Mouse (Mus musculus): ENCODE data around the gene Rad21l. TPM values are rescaled to one million over a fixed set of nuclear protein-coding genes. Genes with fewer than 3 reads are reported as not detected.

Gene Rad21l
- 0.34 and 0.36 TPM in 2 replicates for polyA plus RNA-seq (2015; fragmentation: Nextera tagmentation; extraction: Ambion mirVana)

- H3K9ac ChIP-seq (ENCODE audit: low read depth, low read length) = no peak within 1 kb of the TSS
- H3K4me1 ChIP-seq (ENCODE audit: control insufficient read depth, insufficient read depth, low read length) = no peaks in the 10 kb centered on the region
- H3K27me3 ChIP-seq (ENCODE audit: control insufficient read depth, insufficient read depth, low read depth, low read length) = no peaks in the 10 kb centered on the region
- WGBS = 86% methylated on average over 3 of the region's 3 CpGs
- no peaks in the 10 kb centered on the region for H3K36me3 ChIP-seq (ENCODE audit: control insufficient read depth, insufficient read depth, low read length)
- no peak within 1 kb of the TSS for H3K4me3 ChIP-seq (ENCODE audit: low read depth, low read length)
- H3K9me3 ChIP-seq (replicated peaks; ENCODE audit: control insufficient read depth, low read length, poor library complexity, severe bottlenecking) = no peaks in the 10 kb centered on the region
- ATAC-seq = no peak
- no peak within 1 kb of the TSS for H3K27ac ChIP-seq (ENCODE audit: low read length)
- H3K4me2 ChIP-seq (ENCODE audit: low read length) = no peak within 1 kb of the TSS
Observed at GRCm38 (mm10) chr2:151668433-151668832, at the start of gene Rad21l. Gene Rad21l, minus strand, starts transcription at chr2:151668533.

- ATAC-seq = no peak
- Histone ChIP-seq H3K4me2 (ENCODE audit: low read length) (no peak overlapping the region), H3K27ac (ENCODE audit: low read length) (no peak overlapping the region), H3K4me3 (ENCODE audit: low read depth, low read length) (no peak overlapping the region), H3K9ac (ENCODE audit: low read depth, low read length) (no peak overlapping the region), H3K4me1 (ENCODE audit: control insufficient read depth, insufficient read depth, low read length) (no peaks in the 10 kb centered on the region), H3K27me3 (ENCODE audit: control insufficient read depth, insufficient read depth, low read depth, low read length) (no peaks in the 10 kb centered on the region), H3K36me3 (ENCODE audit: control insufficient read depth, insufficient read depth, low read length) (peaks cover 25% of the 10 kb centered on the region), H3K9me3 (replicated peaks; ENCODE audit: control insufficient read depth, low read length, poor library complexity, severe bottlenecking) (no peaks in the 10 kb centered on the region)
- 97% methylated on average over 2 of the region's 2 CpGs for WGBS
Observed at GRCm38 (mm10) chr2:151716318-151717055, 48.2 kb upstream of the Rad21l start.

- Histone ChIP-seq H3K9ac (ENCODE audit: low read depth, low read length) (no peak overlapping the region), H3K9me3 (replicated peaks; ENCODE audit: control insufficient read depth, low read length, poor library complexity, severe bottlenecking) (no peaks in the 10 kb centered on the region), H3K4me2 (ENCODE audit: low read length) (no peak overlapping the region), H3K4me3 (ENCODE audit: low read depth, low read length) (no peak overlapping the region), H3K36me3 (ENCODE audit: control insufficient read depth, insufficient read depth, low read length) (peaks cover 21% of the 10 kb centered on the region), H3K4me1 (ENCODE audit: control insufficient read depth, insufficient read depth, low read length) (no peaks in the 10 kb centered on the region), H3K27ac (ENCODE audit: low read length) (no peak overlapping the region), H3K27me3 (ENCODE audit: control insufficient read depth, insufficient read depth, low read depth, low read length) (no peaks in the 10 kb centered on the region)
- ATAC-seq = no peak
- WGBS = 96% methylated on average over 4 of the region's 4 CpGs
Observed at GRCm38 (mm10) chr2:151715526-151715925, 47.2 kb upstream of the Rad21l start.

GRCm38 (mm10) chr2:151712647-151713046, 44.3 kb upstream of the Rad21l start:
- H3K27ac ChIP-seq (ENCODE audit: low read length) = no peak overlapping the region
- H3K4me1 ChIP-seq (ENCODE audit: control insufficient read depth, insufficient read depth, low read length) = no peaks in the 10 kb centered on the region
- 44% methylated on average over 3 of the region's 3 CpGs for WGBS
- H3K9ac ChIP-seq (ENCODE audit: low read depth, low read length) = no peak overlapping the region
- H3K27me3 ChIP-seq (ENCODE audit: control insufficient read depth, insufficient read depth, low read depth, low read length) = no peaks in the 10 kb centered on the region
- H3K4me2 ChIP-seq (ENCODE audit: low read length) = no peak overlapping the region
- H3K36me3 ChIP-seq (ENCODE audit: control insufficient read depth, insufficient read depth, low read length) = peaks cover 4% of the 10 kb centered on the region; the same call in 1 of the 2 replicates
- H3K4me3 ChIP-seq (ENCODE audit: low read depth, low read length) = no peak overlapping the region
- H3K9me3 ChIP-seq (replicated peaks; ENCODE audit: control insufficient read depth, low read length, poor library complexity, severe bottlenecking) = no peaks in the 10 kb centered on the region
- no peak for ATAC-seq

- 1% methylated on average over 16 of the region's 17 CpGs for WGBS
- ATAC-seq = peak; percentile 68; the same call in 1 of the 2 replicates
Observed at GRCm38 (mm10) chr2:151702851-151703190, 34.5 kb upstream of the Rad21l start.

GRCm38 (mm10) chr2:151702146-151702850, 34.0 kb upstream of the Rad21l start:
- Histone ChIP-seq H3K4me3 (ENCODE audit: low read depth, low read length) (peak overlapping the region; percentile 90), H3K4me2 (ENCODE audit: low read length) (peak overlapping the region; percentile 76), H3K9me3 (replicated peaks; ENCODE audit: control insufficient read depth, low read length, poor library complexity, severe bottlenecking) (no peaks in the 10 kb centered on the region), H3K27ac (ENCODE audit: low read length) (peak overlapping the region; percentile 78), H3K9ac (ENCODE audit: low read depth, low read length) (peak overlapping the region; percentile 96), H3K36me3 (ENCODE audit: control insufficient read depth, insufficient read depth, low read length) (peaks cover 5% of the 10 kb centered on the region), H3K4me1 (ENCODE audit: control insufficient read depth, insufficient read depth, low read length) (peaks cover 20% of the 10 kb centered on the region), H3K27me3 (ENCODE audit: control insufficient read depth, insufficient read depth, low read depth, low read length) (no peaks in the 10 kb centered on the region)
- WGBS = under 1% methylated on average over 77 of the region's 97 CpGs
- ATAC-seq = peak; percentile 92

More at GRCm38 (mm10) chr2:151702851-151703190, 34.5 kb upstream of the Rad21l start:
- Histone ChIP-seq H3K9ac (ENCODE audit: low read depth, low read length) (peak overlapping the region; percentile 96), H3K36me3 (ENCODE audit: control insufficient read depth, insufficient read depth, low read length) (peaks cover 7% of the 10 kb centered on the region), H3K4me1 (ENCODE audit: control insufficient read depth, insufficient read depth, low read length) (peaks cover 20% of the 10 kb centered on the region), H3K27me3 (ENCODE audit: control insufficient read depth, insufficient read depth, low read depth, low read length) (no peaks in the 10 kb centered on the region), H3K27ac (ENCODE audit: low read length) (peak overlapping the region; percentile 78), H3K9me3 (replicated peaks; ENCODE audit: control insufficient read depth, low read length, poor library complexity, severe bottlenecking) (no peaks in the 10 kb centered on the region), H3K4me3 (ENCODE audit: low read depth, low read length) (peak overlapping the region; percentile 90), H3K4me2 (ENCODE audit: low read length) (peak overlapping the region; percentile 76)

GRCm38 (mm10) chr2:151701231-151702145, 33.2 kb upstream of the Rad21l start, which contains the start of gene Tmem74b:
Gene Tmem74b, plus strand, starts transcription at chr2:151702008.
- no peak for ATAC-seq
- Histone ChIP-seq H3K4me2 (ENCODE audit: low read length) (peak within 1 kb of the TSS; percentile 76), H3K9ac (ENCODE audit: low read depth, low read length) (peak within 1 kb of the TSS; percentile 96), H3K36me3 (ENCODE audit: control insufficient read depth, insufficient read depth, low read length) (no peaks in the 10 kb centered on the region), H3K9me3 (replicated peaks; ENCODE audit: control insufficient read depth, low read length, poor library complexity, severe bottlenecking) (no peaks in the 10 kb centered on the region), H3K4me1 (ENCODE audit: control insufficient read depth, insufficient read depth, low read length) (peaks cover 20% of the 10 kb centered on the region), H3K27ac (ENCODE audit: low read length) (peak within 1 kb of the TSS; percentile 78), H3K27me3 (ENCODE audit: control insufficient read depth, insufficient read depth, low read depth, low read length) (no peaks in the 10 kb centered on the region), H3K4me3 (ENCODE audit: low read depth, low read length) (peak within 1 kb of the TSS; percentile 90)
- WGBS = 3% methylated on average over 25 of the region's 25 CpGs

GRCm38 (mm10) chr2:151682976-151683375, 14.6 kb upstream of the Rad21l start:
- Histone ChIP-seq H3K4me3 (ENCODE audit: low read depth, low read length) (no peak overlapping the region), H3K27ac (ENCODE audit: low read length) (no peak overlapping the region), H3K9ac (ENCODE audit: low read depth, low read length) (no peak overlapping the region), H3K4me2 (ENCODE audit: low read length) (no peak overlapping the region), H3K9me3 (replicated peaks; ENCODE audit: control insufficient read depth, low read length, poor library complexity, severe bottlenecking) (no peaks in the 10 kb centered on the region), H3K27me3 (ENCODE audit: control insufficient read depth, insufficient read depth, low read depth, low read length) (no peaks in the 10 kb centered on the region), H3K4me1 (ENCODE audit: control insufficient read depth, insufficient read depth, low read length) (no peaks in the 10 kb centered on the region), H3K36me3 (ENCODE audit: control insufficient read depth, insufficient read depth, low read length) (no peaks in the 10 kb centered on the region)
- WGBS = 89% methylated on average over 4 of the region's 4 CpGs
- ATAC-seq = no peak

All from midbrain, embryonic 16.5 days (tissue).